Mouse (Mus musculus) kidney, postnatal 25 days (tissue): ENCODE data around the gene Pcbp1.

Experiments
- DNase-seq, 2 experiments: peaks; one replicate each; pipeline ENCODE4 v3.0.0; 2021; ENCODE audit warnings: mixed read lengths in 2 of 2

Pcbp1 gene

GRCm38 (mm10) chr6:86526032-86526960, at the start of gene Pcbp1:
Gene Pcbp1 (minus strand): TSS chr6:86526321.
- peak; percentile 97 for DNase-seq

- no peak for DNase-seq
Measured at GRCm38 (mm10) chr6:86574495-86574894, 48.4 kb upstream of the Pcbp1 start.

GRCm38 (mm10) chr6:86570830-86571229, 44.7 kb upstream of the Pcbp1 start:
- peak; percentile 14 to 51 for DNase-seq

- peak; percentile 57 to 75 for DNase-seq
Measured at GRCm38 (mm10) chr6:86569461-86569820, 43.3 kb upstream of the Pcbp1 start.

GRCm38 (mm10) chr6:86568816-86569460, 42.8 kb upstream of the Pcbp1 start:
- DNase-seq, result no peak

- no peak for DNase-seq
Measured at GRCm38 (mm10) chr6:86565782-86566181, 39.7 kb upstream of the Pcbp1 start.

GRCm38 (mm10) chr6:86557182-86557581, 31.1 kb upstream of the Pcbp1 start:
- DNase-seq, result peak in 1 of 2 experiments; percentile 31

GRCm38 (mm10) chr6:86556345-86557058, 30.4 kb upstream of the Pcbp1 start:
- DNase-seq, result no peak

GRCm38 (mm10) chr6:86550587-86550986, 24.5 kb upstream of the Pcbp1 start:
- no peak for DNase-seq

- DNase-seq, result peak; percentile 27 to 43
Measured at GRCm38 (mm10) chr6:86547880-86548367, 21.8 kb upstream of the Pcbp1 start.

GRCm38 (mm10) chr6:86547228-86547755, 21.2 kb upstream of the Pcbp1 start:
- no peak for DNase-seq

GRCm38 (mm10) chr6:86545236-86545635, 19.1 kb upstream of the Pcbp1 start:
- DNase-seq, result peak; percentile 27 to 55

- no peak for DNase-seq
Measured at GRCm38 (mm10) chr6:86543869-86544268, 17.7 kb upstream of the Pcbp1 start.

GRCm38 (mm10) chr6:86543060-86543459, 16.9 kb upstream of the Pcbp1 start:
- no peak for DNase-seq

GRCm38 (mm10) chr6:86541650-86542049, 15.5 kb upstream of the Pcbp1 start:
- DNase-seq, result no peak

GRCm38 (mm10) chr6:86528451-86528785, 2.3 kb upstream of the Pcbp1 start:
- DNase-seq, result no peak

- no peak for DNase-seq
Measured at GRCm38 (mm10) chr6:86527766-86528450, 1.8 kb upstream of the Pcbp1 start.

- DNase-seq, result peak; percentile 73 to 85
Measured at GRCm38 (mm10) chr6:86526961-86527740, 1.0 kb upstream of the Pcbp1 start.

GRCm38 (mm10) chr6:86525646-86526031, 482 bp downstream of the Pcbp1 start:
- peak in 1 of 2 experiments; percentile 90 for DNase-seq

- DNase-seq, result peak; percentile 45 to 69
Measured at GRCm38 (mm10) chr6:86524879-86525645, 1.1 kb downstream of the Pcbp1 start.
